26 mouse cellular contexts compared by ENCODE assay signal in genomic region chr15:43585751-43586150, GRCm38 (mm10).
DNase-seq lines count a peak whose midpoint lies in the region; ATAC-seq and TF ChIP-seq lines count a peak whose summit lies in the region.
"Had no signal": no experiment of that assay in that cellular context is flagged by ENCODE, and none has a peak within 500 bp of the region (broad histone marks: within the 10 kb centered on the region; RNA-seq: fewer than 3 reads in every experiment).

No protein-coding gene starts in this region.

- H3K27me3 ChIP-seq in hindbrain, embryonic 16.5 days (replicated peaks; ENCODE audit: control insufficient read depth, insufficient read depth, low read length) = no peaks in the 10 kb centered on the region
- H3K27me3 ChIP-seq: forebrain, embryonic 12.5 days; heart, embryonic 13.5 days; kidney, embryonic 15.5 days; neural tube, embryonic 13.5 days; Patski had no signal

- TF ChIP-seq POLR2A in lung, adult 2 months (IDR thresholded peaks at IDR 0.05; ENCODE audit: borderline replicate concordance, extremely low read depth, low read depth, low read length) = no peak

- WGBS in lung, adult 2 months = 73% methylated on average over 4 of the region's 4 CpGs
- 89% methylated on average over 4 of the region's 4 CpGs for WGBS in hindbrain, embryonic 16.5 days

- H3K36me3 ChIP-seq in hindbrain, embryonic 16.5 days (ENCODE audit: control insufficient read depth, insufficient read depth, low read length) = no peaks in the 10 kb centered on the region
- H3K36me3 ChIP-seq: forebrain, embryonic 12.5 days; heart, embryonic 13.5 days; kidney, embryonic 15.5 days; midbrain, embryonic 10.5 days; neural tube, embryonic 13.5 days had no signal

- H3K27ac ChIP-seq in hindbrain, embryonic 16.5 days (ENCODE audit: low read depth, low read length) = no peak overlapping the region
- H3K27ac ChIP-seq: forebrain, embryonic 12.5 days; heart, adult 2 months; heart, embryonic 13.5 days; kidney, embryonic 15.5 days; macrophage; midbrain, embryonic 10.5 days; neural tube, embryonic 13.5 days had no signal

- H3K4me1 ChIP-seq in lung, adult 2 months (ENCODE audit: control insufficient read depth, insufficient read depth, low read length) = no peaks in the 10 kb centered on the region
- H3K4me1 ChIP-seq in hindbrain, embryonic 16.5 days (ENCODE audit: control insufficient read depth, insufficient read depth, low read depth, low read length) = no peaks in the 10 kb centered on the region
- H3K4me1 ChIP-seq: forebrain, embryonic 12.5 days; heart, embryonic 13.5 days; kidney, embryonic 15.5 days; midbrain, embryonic 10.5 days; neural tube, embryonic 13.5 days had no signal

- no peak for DNase-seq in frontal cortex, postnatal 25 days (ENCODE audit: low spot score in 2 of 2)
- peak; percentile 3 for DNase-seq in lung, postnatal 25 days (ENCODE audit: low spot score)
- no peak for DNase-seq in lung, adult 2 months
- peak; percentile 71 for DNase-seq in brain, adult 2 months (ENCODE audit: low read depth, low spot score)
- no peak for DNase-seq in thymus, postnatal 36 days
- DNase-seq: adrenal gland, adult 8-10 months; cerebellum, adult 9-10 months; gastrocnemius, postnatal 25 days; heart, adult 2 months; heart, postnatal 14 days; kidney, adult 11 months; kidney, postnatal 36 days; liver, postnatal 0 days; retina, postnatal 1 day; thymus, postnatal 4 days had no signal

- H3K9me3 ChIP-seq in hindbrain, embryonic 16.5 days (ENCODE audit: control insufficient read depth, low read length) = no peaks in the 10 kb centered on the region
- H3K9me3 ChIP-seq: forebrain, embryonic 12.5 days; heart, embryonic 13.5 days; kidney, embryonic 15.5 days; midbrain, embryonic 10.5 days; neural tube, embryonic 13.5 days had no signal

- ATAC-seq in frontal cortex, adult (ENCODE audit: low TSS enrichment) = peak; percentile 66
- ATAC-seq in hindbrain, embryonic 16.5 days = no peak
- ATAC-seq: liver, postnatal 0 days; midbrain, embryonic 16.5 days; Patski had no signal

- no peak overlapping the region for H3K9ac ChIP-seq in hindbrain, embryonic 16.5 days (ENCODE audit: low read depth, low read length)
- H3K9ac ChIP-seq: forebrain, embryonic 12.5 days; heart, embryonic 13.5 days; kidney, embryonic 15.5 days; liver, postnatal 0 days; neural tube, embryonic 13.5 days had no signal

- no peak overlapping the region for H3K4me2 ChIP-seq in hindbrain, embryonic 16.5 days (ENCODE audit: low read length)
- H3K4me2 ChIP-seq: forebrain, embryonic 12.5 days; heart, embryonic 13.5 days; kidney, embryonic 15.5 days; neural tube, embryonic 13.5 days had no signal

- no peak for TF ChIP-seq CTCF in lung, adult 2 months (IDR thresholded peaks at IDR 0.05; ENCODE audit: insufficient read depth, low read length)

- H3K4me3 ChIP-seq in lung, adult 2 months (replicated peaks; ENCODE audit: extremely low read depth, low read depth, low read length) = no peak overlapping the region
- H3K4me3 ChIP-seq in hindbrain, embryonic 16.5 days (ENCODE audit: low read length) = no peak overlapping the region
- H3K4me3 ChIP-seq: forebrain, embryonic 12.5 days; heart, adult 2 months; heart, embryonic 13.5 days; kidney, embryonic 15.5 days; midbrain, embryonic 10.5 days; myocyte; neural tube, embryonic 13.5 days had no signal

Comparison
In these comparisons a context has a peak if more than half of its experiments do, and no peak if none do; other contexts are left out.
1. DNase-seq: peak in lung, postnatal 25 days (single experiment) and brain, adult 2 months (single experiment); none in frontal cortex, postnatal 25 days (0 of 2), lung, adult 2 months (single experiment) and thymus, postnatal 36 days (0 of 2).